Mouse (Mus musculus): ENCODE results near the gene Zer1.

Gene Zer1

GRCm38 (mm10) chr2:30051992-30052761 is 72.2 kb downstream of the Zer1 start:
- no peak for DNase-seq (ENCODE audit: low spot score in 2 of 2)

GRCm38 (mm10) chr2:30049831-30050230 is 74.6 kb downstream of the Zer1 start:
- DNase-seq (ENCODE audit: low spot score in 2 of 2), result no peak

GRCm38 (mm10) chr2:30048699-30049388 is 75.5 kb downstream of the Zer1 start, which contains the start of gene Wdr34:
Gene Wdr34, minus strand, starts transcription at chr2:30048881.
- DNase-seq (ENCODE audit: low spot score in 2 of 2), result peak; percentile 93 to 96

GRCm38 (mm10) chr2:30048101-30048501 is 76.3 kb downstream of the Zer1 start:
- no peak for DNase-seq (ENCODE audit: low spot score in 2 of 2)

Measured in frontal cortex, postnatal 10 days (tissue).